Mouse (Mus musculus) neural tube, embryonic 13.5 days (tissue): ENCODE measurements around the gene Gpx4. TPM values are rescaled to one million over a fixed set of nuclear protein-coding genes. Genes with fewer than 3 reads are reported as not detected.

Experiments
- ATAC-seq: fragments of 200-750 bp; cut with Nextera tagmentation; 2 replicates; pipeline ENCODE4 v1.8.0; 2017; ENCODE audit warnings: low read depth, mild to moderate bottlenecking, moderate TSS enrichment, moderate library complexity
- H3K27ac ChIP-seq: fragments of 300-500 bp; sonication (generic); replicated peaks from 2 replicates; pipeline ENCODE4 v1.5.1; 2015; ENCODE audit warnings: moderate library complexity, mild to moderate bottlenecking, inconsistent platforms
- H3K27me3 ChIP-seq: fragments of 300-500 bp; sonication (generic); 2 replicates; pipeline ENCODE4 v1.6.1; 2015; ENCODE audit warnings: mild to moderate bottlenecking, inconsistent platforms
- H3K36me3 ChIP-seq: fragments of 300-500 bp; sonication (generic); 2 replicates; pipeline ENCODE4 v1.6.1; 2015; ENCODE audit warnings: mild to moderate bottlenecking, inconsistent platforms
- H3K4me1 ChIP-seq: fragments of 300-500 bp; sonication (generic); replicated peaks from 2 replicates; pipeline ENCODE4 v1.6.1; 2015; ENCODE audit warnings: inconsistent platforms
- H3K4me2 ChIP-seq: fragments of 300-500 bp; sonication (generic); 2 replicates; pipeline ENCODE4 v1.6.1; 2015; ENCODE audit warnings: inconsistent platforms, mild to moderate bottlenecking, moderate library complexity
- H3K4me3 ChIP-seq: fragments of 300-500 bp; sonication (generic); 2 replicates; pipeline ENCODE4 v1.5.1; 2015; ENCODE audit warnings: mild to moderate bottlenecking, inconsistent platforms
- H3K9ac ChIP-seq: fragments of 300-500 bp; sonication (generic); 2 replicates; pipeline ENCODE4 v1.6.1; 2015; ENCODE audit warnings: moderate library complexity, mild to moderate bottlenecking, inconsistent platforms
- H3K9me3 ChIP-seq: fragments of 300-500 bp; sonication (generic); 2 replicates; pipeline ENCODE4 v1.6.1; 2016; ENCODE audit warnings: inconsistent platforms
- WGBS: fragments of 180-500 bp; shearing (Covaris S2); methylation state at CpG from one replicate; pipeline ENCODE4 v1.1.7; 2015; 5-methylcytosine and 5-hydroxymethylcytosine counted together
- polyA plus RNA-seq: library from polyadenylated mRNA; unstranded; fragments of >200 nt; fragmentation: Nextera tagmentation; extraction: Ambion mirVana; gene quantifications from 2 replicates; pipeline ENCODE4 v1.2.1, GENCODE M21; 2015

The Gpx4 gene
- polyA plus RNA-seq = 505 and 556 TPM in 2 replicates

DNA sequence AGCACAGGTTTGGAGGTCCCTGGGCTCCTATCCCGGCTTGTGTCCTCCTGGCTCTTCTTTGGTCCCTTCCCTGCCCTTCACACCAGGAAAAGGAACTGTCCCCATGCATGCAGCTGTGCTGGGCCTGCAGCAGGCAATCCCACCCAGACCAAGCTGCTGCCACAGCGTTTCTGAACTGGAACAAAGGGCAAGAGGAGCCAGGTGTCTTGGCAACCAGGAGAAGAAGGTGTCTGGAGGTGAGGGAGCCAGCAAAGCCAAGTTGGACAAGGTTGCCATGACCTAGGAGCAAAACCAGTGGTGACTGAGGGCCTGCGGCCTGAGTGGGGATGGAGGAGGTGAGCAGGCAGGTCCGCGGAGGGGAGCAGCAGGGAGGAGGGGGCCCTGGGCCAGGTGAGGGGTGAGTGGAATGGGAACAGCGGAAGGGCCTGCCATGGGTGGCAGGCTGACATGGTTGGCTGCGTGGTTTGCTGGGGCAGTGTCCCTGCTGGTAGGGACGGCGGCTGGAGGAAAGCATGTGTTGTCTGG is at the start of gene Gpx4:
Gpx4 (plus strand) TSS at position 126 of the 525 bp plus-strand sequence.
- H3K36me3 ChIP-seq = no peaks in the 10 kb centered on the region
- no peaks in the 10 kb centered on the region for H3K27me3 ChIP-seq
- no peaks in the 10 kb centered on the region for H3K9me3 ChIP-seq
- no peak within 1 kb of the TSS; the same call in 1 of the 2 replicates for H3K9ac ChIP-seq
- no peak within 1 kb of the TSS for H3K4me2 ChIP-seq
- ATAC-seq = no peak
- 33% methylated on average over 9 of the region's 9 CpGs for WGBS
- H3K4me3 ChIP-seq = no peak within 1 kb of the TSS
- peak within 1 kb of the TSS; percentile 42; the same call in 1 of the 2 replicates for H3K27ac ChIP-seq
- peaks cover 18% of the 10 kb centered on the region; the same call in 1 of the 2 replicates for H3K4me1 ChIP-seq

DNA sequence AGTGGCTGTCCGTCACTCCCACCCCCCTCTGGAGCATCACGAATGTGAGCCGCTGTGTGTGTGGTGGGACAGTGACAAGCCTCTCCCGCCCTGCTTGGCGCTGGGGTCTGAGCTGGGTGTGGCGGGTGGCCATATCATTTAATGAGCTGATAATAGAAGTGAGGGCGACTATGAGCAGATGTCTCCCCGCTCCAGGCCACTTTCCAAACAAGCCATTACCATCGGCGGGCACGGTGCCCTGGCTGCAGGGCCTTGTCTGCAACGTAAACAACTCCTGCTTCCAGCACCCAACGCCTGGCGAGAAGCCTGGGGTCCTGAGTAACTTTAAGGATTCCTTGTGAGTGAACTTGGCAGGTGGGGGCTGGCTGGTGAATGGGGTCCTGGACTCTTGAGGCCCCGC is 49.1 kb upstream of the Gpx4 start:
- peak; percentile 25 for ATAC-seq
- Histone ChIP-seq H3K27me3 (peaks cover 26% of the 10 kb centered on the region), H3K27ac (peak overlapping the region; percentile 68), H3K36me3 (peaks cover 5% of the 10 kb centered on the region; the same call in 1 of the 2 replicates), H3K4me3 (peak overlapping the region; percentile 51), H3K4me2 (peak overlapping the region; percentile 70), H3K9me3 (no peaks in the 10 kb centered on the region), H3K4me1 (peaks cover 17% of the 10 kb centered on the region), H3K9ac (peak overlapping the region; percentile 59)
- WGBS = 5% methylated on average over 15 of the region's 15 CpGs

DNA sequence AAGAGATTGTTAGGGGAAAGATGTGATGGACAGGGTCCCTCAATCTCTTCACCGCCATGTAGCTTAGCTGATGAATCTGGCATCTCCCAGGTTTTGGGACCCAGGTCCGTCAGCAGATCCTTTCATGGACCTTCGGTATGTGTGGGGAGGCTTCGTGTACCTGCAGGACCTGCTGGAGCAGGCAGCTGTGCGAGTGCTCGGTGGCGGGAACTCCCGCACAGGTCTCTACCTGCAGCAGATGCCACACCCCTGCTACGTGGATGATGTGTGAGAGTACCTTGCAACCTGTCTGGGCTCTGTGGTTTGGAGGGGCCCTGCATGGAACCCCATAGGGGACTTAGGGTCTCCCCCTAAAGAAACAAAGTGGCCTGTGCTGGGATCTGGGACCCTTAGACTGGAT is 45.0 kb upstream of the Gpx4 start:
- H3K4me2 ChIP-seq = no peak overlapping the region
- H3K9me3 ChIP-seq = no peaks in the 10 kb centered on the region
- peaks cover 7% of the 10 kb centered on the region; the same call in 1 of the 2 replicates for H3K36me3 ChIP-seq
- H3K27ac ChIP-seq = no peak overlapping the region
- 72% methylated on average over 9 of the region's 9 CpGs for whole genome bisulfite sequencing
- no peak for ATAC-seq
- peaks cover 15% of the 10 kb centered on the region for H3K4me1 ChIP-seq
- no peak overlapping the region for H3K4me3 ChIP-seq
- H3K27me3 ChIP-seq = peaks cover 37% of the 10 kb centered on the region
- 0 out of 2 replicates have a peak overlapping the region, but pooled peaks have one; percentile 0 for H3K9ac ChIP-seq

DNA sequence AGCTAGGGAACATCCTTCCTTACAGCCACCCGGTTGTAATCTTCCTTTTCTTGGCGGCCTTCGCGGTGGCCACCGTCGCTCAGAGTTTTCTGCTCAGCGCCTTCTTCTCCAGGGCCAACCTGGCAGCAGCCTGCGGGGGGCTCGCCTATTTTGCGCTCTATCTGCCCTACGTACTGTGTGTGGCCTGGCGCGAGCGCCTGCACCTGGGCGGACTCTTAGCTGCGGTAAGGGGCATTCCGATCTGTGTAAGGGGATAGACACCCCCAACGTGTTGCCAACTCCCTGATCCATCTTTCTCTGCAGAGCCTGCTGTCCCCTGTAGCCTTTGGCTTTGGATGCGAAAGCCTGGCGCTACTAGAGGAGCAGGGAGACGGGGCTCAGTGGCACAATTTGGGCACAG is 44.1 kb upstream of the Gpx4 start:
- no peak for ATAC-seq
- Histone ChIP-seq H3K36me3 (peaks cover 11% of the 10 kb centered on the region), H3K4me3 (no peak overlapping the region), H3K9ac (0 out of 2 replicates have a peak overlapping the region, but pooled peaks have one; percentile 39), H3K27me3 (peaks cover 37% of the 10 kb centered on the region), H3K9me3 (no peaks in the 10 kb centered on the region), H3K27ac (no peak overlapping the region), H3K4me1 (peaks cover 10% of the 10 kb centered on the region), H3K4me2 (no peak overlapping the region)
- 28% methylated on average over 21 of the region's 21 CpGs for WGBS

DNA sequence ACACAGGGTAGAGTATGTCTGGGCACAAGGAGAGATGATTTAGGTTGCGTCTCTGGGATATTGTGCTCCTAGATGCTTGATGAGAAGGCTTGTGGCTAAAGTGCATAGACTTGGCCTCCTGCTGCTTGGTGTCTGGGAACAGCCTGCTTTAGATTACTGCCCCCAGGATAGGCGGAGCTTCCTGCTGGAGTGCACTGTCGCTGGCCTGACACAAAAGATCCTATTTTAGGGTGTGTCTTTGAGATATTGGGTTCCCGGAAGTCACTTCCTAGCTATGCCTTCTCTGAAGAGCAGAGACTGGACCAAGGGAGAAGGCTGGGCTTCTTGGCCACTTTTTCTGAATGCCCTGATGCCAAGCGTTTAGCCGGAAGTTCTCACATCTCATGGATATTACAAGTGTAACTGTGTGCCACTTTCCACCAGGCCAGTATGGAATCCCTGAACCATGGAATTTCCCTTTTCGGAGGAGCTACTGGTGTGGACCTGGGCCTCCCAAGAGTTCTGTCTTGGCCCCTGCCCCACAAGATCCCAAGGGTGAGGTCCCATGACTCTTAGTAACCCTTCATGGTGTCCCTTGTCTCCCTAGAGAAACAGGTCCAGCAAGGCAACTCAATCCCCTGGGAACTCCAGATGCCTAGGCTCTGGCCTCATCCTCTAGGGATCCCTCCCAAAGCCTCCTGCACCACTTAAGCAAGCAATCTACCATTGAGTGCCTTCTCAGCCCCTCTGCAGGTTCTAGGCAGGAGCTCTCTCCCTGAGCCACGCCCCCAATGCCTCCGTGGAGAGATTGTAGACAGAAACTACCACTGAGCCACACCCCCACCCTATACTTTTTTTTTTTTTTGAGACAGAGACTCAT is 43.4 kb upstream of the Gpx4 start:
- peaks cover 37% of the 10 kb centered on the region for H3K27me3 ChIP-seq
- H3K27ac ChIP-seq = no peak overlapping the region
- ATAC-seq = no peak
- no peak overlapping the region for H3K9ac ChIP-seq
- H3K9me3 ChIP-seq = no peaks in the 10 kb centered on the region
- no peak overlapping the region for H3K4me2 ChIP-seq
- peaks cover 2% of the 10 kb centered on the region; the same call in 1 of the 2 replicates for H3K4me1 ChIP-seq
- H3K36me3 ChIP-seq = peaks cover 19% of the 10 kb centered on the region
- H3K4me3 ChIP-seq = no peak overlapping the region
- 53% methylated on average over 9 of the region's 9 CpGs for WGBS

DNA sequence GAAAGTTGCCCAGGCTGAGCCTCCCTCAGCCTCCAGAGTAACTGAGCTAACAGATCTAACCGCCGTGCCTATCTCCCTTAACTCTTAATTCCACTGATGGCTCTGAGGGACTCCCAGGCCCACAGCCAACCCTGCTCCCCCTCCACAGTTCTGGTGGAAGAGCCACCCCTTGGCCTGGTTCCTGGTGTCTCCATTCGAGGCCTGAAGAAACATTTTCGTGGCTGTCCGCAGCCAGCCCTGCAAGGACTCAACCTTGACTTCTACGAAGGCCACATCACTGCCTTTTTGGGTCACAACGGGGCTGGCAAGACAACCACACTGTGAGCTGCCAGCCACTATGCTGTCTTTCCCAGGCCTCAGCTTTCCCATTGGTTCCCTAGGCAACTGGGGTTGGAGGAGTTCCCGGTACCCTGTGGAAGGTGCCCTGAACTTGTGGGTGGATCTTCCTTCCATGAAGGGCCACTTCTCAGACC is 42.7 kb upstream of the Gpx4 start:
- no peak for ATAC-seq
- H3K36me3 ChIP-seq = peaks cover 26% of the 10 kb centered on the region
- no peak overlapping the region for H3K4me3 ChIP-seq
- H3K9me3 ChIP-seq = no peaks in the 10 kb centered on the region
- WGBS = 91% methylated on average over 8 of the region's 8 CpGs
- H3K4me2 ChIP-seq = no peak overlapping the region
- no peak overlapping the region for H3K27ac ChIP-seq
- H3K27me3 ChIP-seq = peaks cover 37% of the 10 kb centered on the region
- no peak overlapping the region for H3K9ac ChIP-seq
- H3K4me1 ChIP-seq = no peaks in the 10 kb centered on the region; the same call in 1 of the 2 replicates

DNA sequence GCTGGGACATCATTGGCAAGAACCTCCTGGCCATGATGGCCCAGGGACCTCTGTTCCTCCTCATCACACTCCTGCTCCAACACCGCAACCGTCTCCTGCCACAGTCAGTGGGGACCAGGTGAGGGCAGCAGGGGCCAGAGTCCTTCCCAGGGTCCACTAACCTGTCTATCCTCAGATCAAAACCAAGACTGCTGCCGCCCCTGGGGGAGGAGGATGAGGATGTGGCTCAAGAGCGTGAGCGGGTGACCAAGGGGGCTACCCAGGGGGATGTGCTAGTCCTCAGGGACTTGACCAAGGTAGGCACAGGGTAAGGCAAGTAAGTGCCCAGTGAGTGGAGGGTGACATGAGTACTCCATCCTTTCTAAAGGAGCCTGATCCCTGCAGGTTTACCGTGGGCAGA is 35.2 kb upstream of the Gpx4 start:
- no peaks in the 10 kb centered on the region for H3K4me1 ChIP-seq
- H3K9ac ChIP-seq = no peak overlapping the region
- peaks cover 20% of the 10 kb centered on the region for H3K9me3 ChIP-seq
- no peak for ATAC-seq
- peaks cover 70% of the 10 kb centered on the region for H3K36me3 ChIP-seq
- no peak overlapping the region for H3K4me3 ChIP-seq
- 87% methylated on average over 6 of the region's 6 CpGs for WGBS
- H3K4me2 ChIP-seq = no peak overlapping the region
- H3K27me3 ChIP-seq = peaks cover 60% of the 10 kb centered on the region
- no peak overlapping the region for H3K27ac ChIP-seq

DNA sequence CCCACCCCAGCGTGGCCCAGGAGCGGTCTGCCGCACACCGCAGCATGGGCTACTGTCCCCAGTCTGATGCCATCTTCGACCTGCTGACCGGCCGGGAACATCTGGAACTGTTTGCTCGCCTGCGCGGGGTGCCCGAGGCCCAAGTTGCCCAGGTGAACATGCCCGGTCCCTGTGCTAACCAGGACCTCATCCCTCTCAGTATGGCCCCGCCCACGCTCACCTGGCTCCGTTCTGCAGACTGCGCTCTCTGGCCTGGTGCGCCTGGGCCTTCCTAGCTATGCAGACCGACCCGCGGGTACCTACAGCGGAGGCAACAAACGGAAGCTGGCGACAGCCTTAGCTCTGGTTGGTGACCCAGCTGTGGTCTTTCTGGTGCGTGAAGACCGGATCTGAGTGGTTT is 33.4 kb upstream of the Gpx4 start:
- WGBS = 31% methylated on average over 25 of the region's 25 CpGs
- Histone ChIP-seq H3K4me3 (no peak overlapping the region), H3K9me3 (peaks cover 20% of the 10 kb centered on the region), H3K4me1 (no peaks in the 10 kb centered on the region), H3K4me2 (no peak overlapping the region), H3K27ac (no peak overlapping the region), H3K27me3 (peaks cover 73% of the 10 kb centered on the region), H3K9ac (no peak overlapping the region), H3K36me3 (peaks cover 59% of the 10 kb centered on the region)
- ATAC-seq = no peak

DNA sequence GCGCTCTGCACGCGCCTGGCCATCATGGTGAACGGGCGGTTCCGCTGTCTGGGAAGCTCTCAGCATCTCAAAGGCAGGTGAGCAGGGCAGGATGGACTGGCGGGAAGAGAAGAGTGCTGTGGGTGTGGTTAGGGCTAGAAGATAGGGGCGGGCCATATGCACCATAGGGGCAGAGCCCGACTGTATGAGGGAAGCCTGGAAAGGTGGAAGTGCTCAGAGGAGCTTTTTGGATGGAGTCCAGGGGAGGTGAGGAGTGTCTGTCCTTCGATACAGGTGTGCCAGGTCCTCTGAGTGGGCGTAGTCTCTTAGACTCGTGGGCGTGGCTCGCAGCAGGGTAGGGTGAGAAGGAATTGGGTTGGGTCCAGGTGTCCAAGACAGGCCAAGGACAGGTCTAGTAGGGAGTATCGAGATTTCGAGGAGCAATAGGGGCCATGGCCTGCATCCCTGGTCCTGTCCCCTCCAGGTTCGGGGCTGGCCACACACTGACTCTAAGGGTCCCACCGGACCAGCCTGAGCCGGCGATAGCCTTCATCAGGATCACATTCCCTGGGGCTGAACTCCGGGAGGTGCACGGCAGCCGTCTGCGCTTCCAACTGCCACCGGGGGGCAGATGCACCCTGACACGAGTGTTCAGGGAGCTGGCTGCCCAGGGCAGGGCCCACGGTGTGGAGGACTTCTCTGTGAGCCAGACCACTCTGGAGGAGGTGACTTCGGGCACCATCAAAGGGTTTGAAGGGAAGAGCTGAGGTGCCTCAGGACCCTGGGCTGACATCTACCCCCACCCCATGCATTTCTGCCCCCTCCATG is 32.3 kb upstream of the Gpx4 start:
- 23% methylated on average over 28 of the region's 28 CpGs for WGBS
- Histone ChIP-seq H3K4me3 (no peak overlapping the region), H3K27me3 (peaks cover 84% of the 10 kb centered on the region)

DNA sequence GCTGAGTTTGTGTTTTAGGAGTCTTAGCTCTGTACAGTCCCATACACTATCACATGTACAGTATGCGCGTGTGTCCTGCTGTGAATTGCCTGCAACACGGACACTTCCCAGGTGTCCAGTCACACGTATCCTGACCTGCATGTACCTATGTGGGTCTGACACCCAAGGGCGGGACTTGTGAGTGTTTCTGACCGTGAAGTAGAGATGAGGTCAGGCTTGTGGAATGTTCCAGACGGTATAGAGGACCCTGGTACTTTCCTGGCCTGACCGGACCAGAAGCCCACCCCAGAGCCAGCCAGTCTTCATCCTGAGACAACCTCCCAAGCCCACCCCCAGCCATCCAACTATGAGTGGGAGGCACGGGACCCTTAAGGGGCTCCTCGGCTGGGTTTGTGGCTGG is 31.4 kb upstream of the Gpx4 start:
- peaks cover 9% of the 10 kb centered on the region for H3K9me3 ChIP-seq
- no peak overlapping the region for H3K4me3 ChIP-seq
- peaks cover 9% of the 10 kb centered on the region; the same call in 1 of the 2 replicates for H3K4me1 ChIP-seq
- H3K4me2 ChIP-seq = no peak overlapping the region
- no peak for ATAC-seq
- H3K36me3 ChIP-seq = peaks cover 39% of the 10 kb centered on the region
- peaks cover 93% of the 10 kb centered on the region for H3K27me3 ChIP-seq
- WGBS = 79% methylated on average over 10 of the region's 10 CpGs
- H3K9ac ChIP-seq = no peak overlapping the region
- no peak overlapping the region for H3K27ac ChIP-seq

More for the DNA sequence above, 32.3 kb upstream of the Gpx4 start:
- H3K4me1 ChIP-seq = peaks cover 7% of the 10 kb centered on the region; the same call in 1 of the 2 replicates
- no peak overlapping the region for H3K9ac ChIP-seq
- H3K4me2 ChIP-seq = no peak overlapping the region
- H3K27ac ChIP-seq = no peak overlapping the region
- peaks cover 48% of the 10 kb centered on the region for H3K36me3 ChIP-seq
- ATAC-seq = no peak
- peaks cover 18% of the 10 kb centered on the region for H3K9me3 ChIP-seq

DNA sequence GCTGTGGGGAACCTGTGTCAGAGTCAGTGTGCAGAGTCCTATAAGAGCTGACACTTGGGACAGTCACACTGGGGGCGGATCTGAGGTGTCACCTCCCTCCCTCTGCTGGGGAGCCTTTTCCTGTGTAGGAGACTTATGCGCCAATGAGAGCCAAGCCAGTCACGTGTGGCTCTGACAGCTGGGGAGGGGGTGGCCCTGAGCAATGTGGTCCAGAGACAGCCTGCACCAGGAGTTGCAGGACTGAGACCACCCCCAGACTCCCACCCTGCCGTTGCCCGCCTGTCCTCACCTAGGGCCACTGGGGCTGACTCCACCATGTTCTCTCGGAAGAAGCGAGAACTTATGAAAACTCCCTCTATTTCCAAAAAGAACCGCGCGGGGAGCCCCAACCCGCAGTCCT is 30.5 kb upstream of the Gpx4 start, which contains the start of gene Arhgap45:
Arhgap45 (plus strand) TSS at position 143 of the 400 bp plus-strand sequence.
- Histone ChIP-seq H3K27ac (no peak within 1 kb of the TSS), H3K4me1 (peaks cover 9% of the 10 kb centered on the region; the same call in 1 of the 2 replicates), H3K4me2 (no peak within 1 kb of the TSS), H3K27me3 (peaks cover 87% of the 10 kb centered on the region), H3K4me3 (no peak within 1 kb of the TSS), H3K9me3 (no peaks in the 10 kb centered on the region), H3K9ac (no peak within 1 kb of the TSS), H3K36me3 (peaks cover 30% of the 10 kb centered on the region)
- ATAC-seq = no peak
- 66% methylated on average over 11 of the region's 11 CpGs for WGBS
